Mouse (Mus musculus) midbrain, embryonic 16.5 days (tissue): ENCODE results near the gene Ndufb8. TPM values are rescaled to one million over a fixed set of nuclear protein-coding genes. Genes with fewer than 3 reads are reported as not detected.

ENCODE experiments used
- ATAC-seq: fragments of 200-750 bp; cut with Nextera tagmentation; 2 replicates; pipeline ENCODE4 v1.8.0; 2017; ENCODE audit warnings: moderate TSS enrichment
- H3K27ac ChIP-seq: fragments of 300-500 bp; sonication (generic); 2 replicates; pipeline ENCODE4 v1.5.1; 2014; ENCODE audit warnings: mild to moderate bottlenecking, low read length, mixed read lengths
- H3K27me3 ChIP-seq: fragments of 300-500 bp; sonication (generic); 2 replicates; pipeline ENCODE4 v1.6.1; 2014; ENCODE audit warnings: low read depth, low read length, mixed read lengths; ENCODE audit not compliant: control insufficient read depth, insufficient read depth
- H3K36me3 ChIP-seq: fragments of 300-500 bp; sonication (generic); 2 replicates; pipeline ENCODE4 v1.6.1; 2014; ENCODE audit warnings: mild to moderate bottlenecking, low read length, moderate library complexity, mixed read lengths; ENCODE audit not compliant: control insufficient read depth, insufficient read depth
- H3K4me1 ChIP-seq: fragments of 300-500 bp; sonication (generic); 2 replicates; pipeline ENCODE4 v1.6.1; 2014; ENCODE audit warnings: mild to moderate bottlenecking, low read length, mixed read lengths; ENCODE audit not compliant: control insufficient read depth, insufficient read depth
- H3K4me2 ChIP-seq: fragments of 300-500 bp; sonication (generic); 2 replicates; pipeline ENCODE4 v1.6.1; 2014; ENCODE audit warnings: mild to moderate bottlenecking, low read length, mixed read lengths
- H3K4me3 ChIP-seq: fragments of 300-500 bp; sonication (generic); 2 replicates; pipeline ENCODE4 v1.5.1; 2014; ENCODE audit warnings: low read depth, mild to moderate bottlenecking, low read length, moderate library complexity, mixed read lengths
- H3K9ac ChIP-seq: fragments of 300-500 bp; sonication (generic); 2 replicates; pipeline ENCODE4 v1.6.1; 2014; ENCODE audit warnings: low read depth, low read length, mixed read lengths
- H3K9me3 ChIP-seq: fragments of 300-500 bp; sonication (generic); replicated peaks from 2 replicates; pipeline ENCODE4 v1.6.1; 2014; ENCODE audit warnings: mild to moderate bottlenecking, low read length, mixed read lengths; ENCODE audit not compliant: control insufficient read depth, poor library complexity, severe bottlenecking
- WGBS: fragments of 180-500 bp; shearing (Covaris S2); extraction: QIAGEN DNeasy Blood & Tissue Kit; methylation state at CpG from one replicate; pipeline ENCODE4 v1.1.7; 2014; 5-methylcytosine and 5-hydroxymethylcytosine counted together
- polyA plus RNA-seq: library from polyadenylated mRNA; unstranded; fragments of >200 nt; fragmentation: Nextera tagmentation; extraction: Ambion mirVana; gene quantifications from 2 replicates; pipeline ENCODE4 v1.2.1, GENCODE M21; 2015

Gene Ndufb8
- 570 and 615 TPM in 2 replicates for polyA plus RNA-seq

DNA sequence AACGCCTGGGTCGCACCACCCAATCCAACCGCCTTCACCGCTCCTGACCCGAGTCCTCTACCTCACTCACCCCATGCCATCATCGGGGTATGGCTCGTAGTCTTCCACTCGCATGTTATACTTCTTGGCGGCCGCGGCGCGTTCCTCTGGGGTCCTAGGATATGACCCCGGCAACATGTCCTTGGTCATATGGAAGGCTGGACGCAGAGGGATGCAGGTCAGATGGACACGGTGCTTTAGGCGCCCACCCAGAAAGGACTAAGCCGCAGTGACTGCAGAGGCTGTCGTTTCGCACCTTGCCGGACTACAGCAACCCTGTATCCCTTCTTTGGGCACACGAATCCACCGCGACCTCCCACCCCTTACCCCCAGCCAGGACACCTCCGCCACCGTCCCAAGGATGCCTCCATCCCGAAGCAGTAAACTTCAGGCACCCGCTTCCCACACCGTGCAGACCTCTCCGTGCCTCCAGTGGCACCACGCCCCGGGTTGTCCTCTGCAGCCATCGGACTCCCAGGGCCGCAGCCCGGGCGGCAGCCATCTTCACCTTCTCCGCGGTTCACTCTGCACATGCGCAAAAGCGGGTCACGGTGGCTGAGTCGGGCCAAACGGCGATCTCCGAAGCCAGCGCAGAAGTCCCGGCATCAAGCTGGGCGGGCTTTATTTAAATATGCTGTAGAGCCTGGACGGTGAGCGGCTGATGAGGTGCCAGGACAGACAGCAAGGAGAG is at the start of gene Ndufb8:
Ndufb8 (minus strand) TSS at position 580 of the 730 bp plus-strand sequence.
- no peaks in the 10 kb centered on the region; the same call in 1 of the 2 replicates for H3K27me3 ChIP-seq
- H3K27ac ChIP-seq: peak within 1 kb of the TSS; percentile 72
- H3K9me3 ChIP-seq: no peaks in the 10 kb centered on the region
- H3K4me1 ChIP-seq: peaks cover 16% of the 10 kb centered on the region
- H3K4me2 ChIP-seq: peak within 1 kb of the TSS; percentile 92
- H3K9ac ChIP-seq: peak within 1 kb of the TSS; percentile 89
- peaks cover 15% of the 10 kb centered on the region for H3K36me3 ChIP-seq
- under 1% methylated on average over 50 of the region's 50 CpGs for WGBS
- peak within 1 kb of the TSS; percentile 78 for H3K4me3 ChIP-seq
- ATAC-seq: peak; percentile 88

DNA sequence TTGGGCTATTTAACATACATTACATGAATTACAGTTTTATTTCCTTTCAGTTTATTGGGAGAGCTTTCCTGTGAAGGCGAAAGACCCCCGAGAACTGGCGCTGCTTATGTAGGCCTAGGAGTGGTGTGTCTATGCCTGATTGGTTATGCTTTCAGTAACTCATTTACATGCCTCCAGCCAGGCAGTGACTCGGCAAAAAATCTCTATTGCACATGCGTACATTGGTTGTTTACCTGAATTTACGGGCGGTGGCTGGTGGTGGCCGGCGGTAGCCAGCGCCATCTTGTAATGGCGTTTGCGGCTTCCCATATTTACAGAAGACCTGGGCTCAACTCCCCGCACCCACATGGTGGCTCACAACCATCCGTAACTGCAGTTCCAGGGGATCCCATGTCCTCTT is 38.9 kb upstream of the Ndufb8 start:
- H3K9ac ChIP-seq: no peak overlapping the region
- no peak for ATAC-seq

DNA sequence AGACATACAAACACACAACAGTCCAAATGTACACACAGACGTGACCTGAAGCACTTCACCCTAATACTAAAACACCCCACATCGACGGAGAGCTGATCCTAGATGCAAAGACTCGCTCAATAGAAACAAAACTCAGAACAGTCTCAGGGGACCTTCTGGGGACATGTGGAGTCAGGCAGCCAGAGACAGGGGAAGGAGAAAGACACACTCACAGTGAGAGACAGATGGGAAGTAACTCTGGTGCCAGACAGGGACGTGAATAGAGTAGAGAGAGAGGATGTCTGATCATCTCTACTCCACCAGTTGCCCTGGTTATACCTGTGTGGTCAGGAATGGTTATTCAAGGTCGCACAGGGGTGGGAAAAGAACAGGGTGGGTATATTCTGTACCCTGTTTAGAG is 36.4 kb upstream of the Ndufb8 start:
- no peak for ATAC-seq
- Histone ChIP-seq H3K4me1 (no peaks in the 10 kb centered on the region), H3K4me2 (no peak overlapping the region), H3K9me3 (no peaks in the 10 kb centered on the region), H3K27me3 (no peaks in the 10 kb centered on the region), H3K36me3 (no peaks in the 10 kb centered on the region), H3K4me3 (no peak overlapping the region), H3K9ac (no peak overlapping the region), H3K27ac (no peak overlapping the region)
- 68% methylated on average over 6 of the region's 6 CpGs for WGBS

More for the DNA sequence above, 38.9 kb upstream of the Ndufb8 start:
- H3K27me3 ChIP-seq: no peaks in the 10 kb centered on the region
- no peaks in the 10 kb centered on the region for H3K36me3 ChIP-seq
- no peak overlapping the region for H3K4me3 ChIP-seq
- H3K27ac ChIP-seq: no peak overlapping the region
- H3K9me3 ChIP-seq: no peaks in the 10 kb centered on the region
- no peaks in the 10 kb centered on the region for H3K4me1 ChIP-seq
- 98% methylated on average over 14 of the region's 14 CpGs for WGBS
- no peak overlapping the region for H3K4me2 ChIP-seq

DNA sequence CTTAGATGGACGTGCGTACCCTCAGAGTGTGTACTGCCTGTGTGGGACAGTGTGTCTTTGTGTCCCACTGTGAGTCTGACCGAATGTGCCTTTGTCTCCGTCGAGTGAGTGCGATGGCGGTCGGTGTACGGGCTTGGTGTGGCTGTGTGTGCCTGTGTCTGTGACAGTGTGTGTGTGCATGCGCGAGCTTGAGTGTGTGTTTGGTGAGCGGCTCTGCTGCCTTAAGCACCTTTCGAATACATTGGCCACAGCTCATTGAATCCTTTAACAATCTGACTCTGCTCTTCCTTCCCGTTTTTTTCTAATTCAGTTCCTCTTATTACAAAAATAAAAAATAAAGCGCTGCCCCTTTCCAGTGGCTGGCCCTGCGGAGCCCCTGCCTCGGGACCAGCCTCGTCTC is 35.8 kb upstream of the Ndufb8 start:
- Histone ChIP-seq H3K4me3 (no peak overlapping the region), H3K4me1 (no peaks in the 10 kb centered on the region), H3K36me3 (no peaks in the 10 kb centered on the region), H3K27me3 (peaks cover 2% of the 10 kb centered on the region; the same call in 1 of the 2 replicates), H3K27ac (no peak overlapping the region), H3K9me3 (no peaks in the 10 kb centered on the region), H3K9ac (no peak overlapping the region), H3K4me2 (no peak overlapping the region)
- ATAC-seq: no peak
- WGBS: 71% methylated on average over 18 of the region's 18 CpGs

DNA sequence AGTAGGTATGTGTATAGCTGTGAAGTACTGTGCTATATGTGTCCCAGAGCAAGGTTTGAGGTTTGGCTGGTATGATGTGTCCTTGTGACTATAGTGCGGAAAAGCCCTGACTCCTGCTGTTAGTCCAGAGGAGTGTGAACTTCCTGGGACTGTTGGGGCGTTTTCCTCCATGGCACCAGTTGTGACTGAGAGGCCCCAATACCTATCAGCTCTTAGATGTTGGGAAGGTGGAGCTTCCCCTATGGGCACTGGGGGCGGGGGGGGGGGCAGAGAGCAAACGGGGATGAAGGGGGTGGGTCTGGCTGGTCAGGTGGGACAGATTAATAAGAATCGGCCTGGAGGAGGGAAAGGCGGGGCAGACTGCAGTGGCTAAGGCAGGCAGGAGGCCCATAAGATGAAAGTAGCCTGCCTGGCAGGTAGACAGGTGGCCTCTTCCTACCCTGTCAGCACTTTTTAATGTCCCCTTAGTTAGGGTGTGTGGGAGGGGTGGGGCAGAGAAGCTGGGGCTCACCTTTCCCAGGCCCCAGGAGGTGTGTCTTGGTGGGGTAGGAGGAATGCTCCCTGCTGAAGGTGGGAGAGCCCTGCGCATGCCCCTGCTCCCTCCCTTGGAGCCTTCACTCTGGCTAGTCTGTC is 34.5 kb upstream of the Ndufb8 start:
- Histone ChIP-seq H3K9me3 (no peaks in the 10 kb centered on the region), H3K27me3 (peaks cover 6% of the 10 kb centered on the region; the same call in 1 of the 2 replicates), H3K4me3 (no peak overlapping the region), H3K27ac (no peak overlapping the region), H3K4me2 (no peak overlapping the region), H3K4me1 (no peaks in the 10 kb centered on the region), H3K9ac (no peak overlapping the region), H3K36me3 (no peaks in the 10 kb centered on the region)
- 66% methylated on average over 7 of the region's 7 CpGs for WGBS
- ATAC-seq: no peak

DNA sequence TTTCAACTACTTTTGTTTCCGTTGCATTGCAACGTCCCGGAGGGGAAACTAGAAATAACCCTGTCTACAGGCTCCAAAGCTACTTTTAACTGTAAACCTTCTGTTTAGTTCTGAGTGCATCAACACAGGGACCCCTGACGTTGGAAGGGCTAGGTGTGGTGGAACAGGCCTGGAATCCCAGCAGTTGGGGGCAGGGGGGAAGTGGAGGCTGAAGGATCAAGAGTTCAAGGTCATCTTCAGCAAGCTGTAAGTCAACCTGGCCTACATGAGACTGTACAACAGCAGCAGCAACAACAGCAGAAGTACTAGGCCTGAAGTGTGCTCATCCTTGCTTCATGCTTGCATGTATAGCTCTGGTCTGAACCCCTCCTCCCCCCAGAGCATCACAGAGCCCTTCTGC is 32.8 kb upstream of the Ndufb8 start:
- H3K4me1 ChIP-seq: no peaks in the 10 kb centered on the region
- 41% methylated on average over 4 of the region's 4 CpGs for WGBS
- H3K36me3 ChIP-seq: no peaks in the 10 kb centered on the region
- no peak overlapping the region for H3K4me2 ChIP-seq
- peaks cover 12% of the 10 kb centered on the region for H3K27me3 ChIP-seq
- no peaks in the 10 kb centered on the region for H3K9me3 ChIP-seq
- no peak overlapping the region for H3K9ac ChIP-seq
- no peak for ATAC-seq
- H3K27ac ChIP-seq: no peak overlapping the region
- H3K4me3 ChIP-seq: no peak overlapping the region

DNA sequence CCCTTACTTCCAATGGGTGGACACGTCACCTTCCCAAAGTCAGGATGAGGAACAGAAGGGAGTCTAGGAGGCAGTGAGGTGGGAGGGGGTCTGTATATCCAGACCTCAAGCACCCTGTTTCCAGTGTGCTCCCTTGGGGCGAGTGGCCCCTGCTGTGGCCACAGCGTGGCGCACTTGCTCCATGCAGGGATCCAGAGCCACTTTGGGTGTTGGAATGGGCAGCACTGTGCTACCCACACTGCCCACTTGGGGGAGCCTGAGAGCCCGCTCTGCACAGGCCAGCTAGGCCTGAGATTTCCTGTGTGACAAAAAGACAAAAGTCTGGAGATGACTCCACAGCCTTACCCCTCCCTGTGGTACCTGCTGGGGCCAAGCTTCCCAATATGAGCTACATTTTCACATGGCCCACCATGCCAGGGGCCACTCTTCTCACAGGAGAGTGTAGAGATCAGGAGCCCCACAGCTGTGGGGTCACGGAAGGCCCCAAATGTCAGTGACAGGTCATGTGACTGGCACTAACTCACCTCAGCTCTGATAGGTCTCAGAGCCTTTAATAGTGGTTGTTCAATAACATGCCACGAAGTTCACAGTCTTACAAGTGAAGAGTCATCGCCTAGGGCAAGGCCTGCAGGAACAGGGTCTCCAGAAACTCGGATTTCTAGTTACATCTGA is 27.5 kb upstream of the Ndufb8 start:
- Histone ChIP-seq H3K9ac (no peak overlapping the region), H3K4me2 (no peak overlapping the region), H3K27ac (no peak overlapping the region), H3K4me1 (no peaks in the 10 kb centered on the region), H3K36me3 (no peaks in the 10 kb centered on the region), H3K4me3 (no peak overlapping the region), H3K9me3 (no peaks in the 10 kb centered on the region), H3K27me3 (peaks cover 12% of the 10 kb centered on the region)
- ATAC-seq: peak; percentile 82
- WGBS: 34% methylated on average over 9 of the region's 9 CpGs

DNA sequence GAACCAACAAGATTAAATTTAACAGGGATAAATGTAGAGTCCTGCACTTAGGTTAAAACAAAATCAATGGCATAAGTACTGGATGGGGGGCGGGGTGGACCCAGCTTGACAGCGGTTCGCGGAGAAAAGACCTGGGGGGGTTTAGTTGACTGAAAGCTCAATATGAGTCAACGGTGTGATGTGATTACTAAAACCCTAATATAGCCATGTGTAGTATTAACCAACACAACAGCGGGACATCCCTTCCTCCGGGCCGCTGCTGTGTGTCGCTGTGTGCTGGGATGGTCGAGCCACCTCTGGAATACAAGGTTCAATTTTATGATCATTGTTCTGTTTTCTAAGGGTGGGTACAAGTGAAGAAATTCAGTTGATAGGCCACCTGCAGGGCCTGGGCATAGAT is 26.9 kb upstream of the Ndufb8 start:
- 67% methylated on average over 10 of the region's 10 CpGs for WGBS
- Histone ChIP-seq H3K9ac (no peak overlapping the region), H3K4me3 (no peak overlapping the region), H3K27ac (no peak overlapping the region), H3K4me1 (no peaks in the 10 kb centered on the region), H3K4me2 (no peak overlapping the region), H3K27me3 (peaks cover 12% of the 10 kb centered on the region), H3K9me3 (no peaks in the 10 kb centered on the region), H3K36me3 (no peaks in the 10 kb centered on the region)
- ATAC-seq: peak; percentile 50; the same call in 1 of the 2 replicates

DNA sequence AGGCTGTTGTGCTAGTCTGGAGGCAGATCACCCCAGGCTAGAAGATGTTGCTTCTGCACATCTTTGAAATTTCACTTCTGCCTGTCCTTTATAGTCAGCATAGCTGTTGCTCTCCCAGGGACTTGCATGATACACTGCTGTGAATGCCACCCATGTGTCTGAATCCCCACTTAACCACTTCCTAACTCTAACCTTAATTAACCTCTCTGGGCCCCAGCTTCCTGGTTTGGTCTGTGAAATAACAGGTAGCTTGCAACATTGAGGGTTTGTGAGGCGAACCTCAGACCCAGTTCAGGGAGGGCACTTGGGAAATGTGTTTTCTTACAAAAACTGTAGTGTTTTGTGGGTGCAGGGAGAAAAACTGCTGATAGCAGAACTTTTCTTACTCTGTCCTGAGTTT is 22.8 kb upstream of the Ndufb8 start:
- Histone ChIP-seq H3K9ac (no peak overlapping the region), H3K27me3 (no peaks in the 10 kb centered on the region), H3K4me2 (no peak overlapping the region), H3K4me1 (no peaks in the 10 kb centered on the region), H3K27ac (no peak overlapping the region), H3K4me3 (no peak overlapping the region), H3K9me3 (no peaks in the 10 kb centered on the region), H3K36me3 (peaks cover 12% of the 10 kb centered on the region)
- no peak for ATAC-seq
- WGBS: 86% methylated on average over 1 of the region's 1 CpGs
